In the genomic region with DNA sequence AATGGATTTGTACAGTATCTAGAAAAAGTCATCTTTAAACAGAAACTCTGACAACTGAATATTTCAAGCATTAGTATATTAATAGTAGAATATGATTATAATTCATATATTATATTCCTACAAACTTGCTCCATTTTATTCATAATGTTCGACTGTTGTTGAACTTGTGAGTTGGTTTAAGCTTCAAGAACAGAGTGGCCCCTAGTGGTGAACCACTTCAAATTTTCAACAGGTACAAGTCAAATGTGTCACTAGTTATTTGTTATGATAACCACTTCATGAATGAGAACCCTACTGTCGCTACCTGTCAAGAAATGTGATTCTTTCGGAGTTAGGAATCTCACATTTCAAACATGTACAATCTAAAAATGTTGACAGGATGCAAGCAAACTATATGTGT, we compare ENCODE assay signal across 13 mouse cellular contexts.
DNase-seq lines count a peak whose midpoint lies in the region; ATAC-seq and TF ChIP-seq lines count a peak whose summit lies in the region.
"Had no signal": no experiment of that assay in that cellular context is flagged by ENCODE, and none has a peak within 500 bp of the region (broad histone marks: within the 10 kb centered on the region; RNA-seq: fewer than 3 reads in every experiment).

No protein-coding gene starts in this region.

- no peaks in the 10 kb centered on the region for H3K4me1 ChIP-seq in kidney, embryonic 15.5 days
- H3K4me1 ChIP-seq: neural tube, embryonic 13.5 days had no signal

- WGBS in kidney, embryonic 15.5 days: 65% methylated on average over 3 of the region's 3 CpGs

- H3K9ac ChIP-seq in kidney, embryonic 15.5 days: no peak overlapping the region
- H3K9ac ChIP-seq: embryonic facial prominence, embryonic 13.5 days; neural tube, embryonic 13.5 days had no signal

- no peak overlapping the region for H3K4me2 ChIP-seq in kidney, embryonic 15.5 days
- H3K4me2 ChIP-seq: embryonic facial prominence, embryonic 13.5 days; neural tube, embryonic 13.5 days had no signal

- no peak overlapping the region for H3K4me3 ChIP-seq in gastrocnemius, adult 2 months
- no peak overlapping the region for H3K4me3 ChIP-seq in kidney, embryonic 15.5 days (replicated peaks)
- H3K4me3 ChIP-seq: embryonic facial prominence, embryonic 13.5 days; neural tube, embryonic 13.5 days had no signal

- H3K36me3 ChIP-seq in kidney, embryonic 15.5 days: no peaks in the 10 kb centered on the region
- H3K36me3 ChIP-seq: embryonic facial prominence, embryonic 13.5 days; neural tube, embryonic 13.5 days had no signal

- H3K27ac ChIP-seq in gastrocnemius, adult 2 months: no peak overlapping the region
- no peak overlapping the region for H3K27ac ChIP-seq in kidney, embryonic 15.5 days
- H3K27ac ChIP-seq: embryonic facial prominence, embryonic 13.5 days; neural tube, embryonic 13.5 days had no signal

- no peak for ATAC-seq in kidney, embryonic 15.5 days (replicated peaks; ENCODE audit: low FRiP score)
- no peak for ATAC-seq in frontal cortex, adult (ENCODE audit: low TSS enrichment)

- DNase-seq in gastrocnemius, adult 2 months: no peak
- DNase-seq in gastrocnemius, postnatal 4 days (ENCODE audit: low spot score in 2 of 2): no peak
- peak; percentile 25 for DNase-seq in kidney, postnatal 10 days
- peak; percentile 67 for DNase-seq in 3T3-L1 (ENCODE audit: low read depth, low spot score)
- DNase-seq in R1 (ENCODE audit: low read depth, low spot score): peak; percentile 8
- no peak for DNase-seq in ovary, adult 18-20 months (ENCODE audit: low spot score)
- DNase-seq: cerebellum, adult 11 months; liver; right cerebral cortex, postnatal 25 days had no signal

- no peaks in the 10 kb centered on the region for H3K9me3 ChIP-seq in kidney, embryonic 15.5 days (replicated peaks)
- H3K9me3 ChIP-seq: embryonic facial prominence, embryonic 13.5 days; neural tube, embryonic 13.5 days had no signal

- H3K27me3 ChIP-seq in kidney, embryonic 15.5 days: no peaks in the 10 kb centered on the region
- H3K27me3 ChIP-seq: embryonic facial prominence, embryonic 13.5 days; neural tube, embryonic 13.5 days had no signal

- intact Hi-C loops in gastrocnemius, adult 2 months (cut with DNase I): no loop called here

- peak; percentile 48 for TF ChIP-seq CTCF in gastrocnemius, adult 2 months (IDR thresholded peaks at IDR 0.05)

Comparison
In these comparisons a context has a peak if more than half of its experiments do, and no peak if none do; other contexts are left out.
1. DNase-seq: peak in kidney, postnatal 10 days (single experiment), 3T3-L1 (single experiment) and R1 (single experiment); none in gastrocnemius, adult 2 months (single experiment), gastrocnemius, postnatal 4 days (0 of 2) and ovary, adult 18-20 months (single experiment).